Mouse (Mus musculus) heart, embryonic 16.5 days (tissue): ENCODE data around the gene Ercc1. TPM values are rescaled to one million over a fixed set of nuclear protein-coding genes. Genes with fewer than 3 reads are reported as not detected.

Experiments used
- ATAC-seq: fragments of 200-750 bp; cut with Nextera tagmentation; replicated peaks from 2 replicates; pipeline ENCODE4 v1.8.0; 2017; ENCODE audit warnings: moderate number of reproducible peaks; ENCODE audit not compliant: insufficient read depth, low FRiP score; ENCODE audit errors: extremely low read depth
- H3K27ac ChIP-seq: fragments of 300-500 bp; sonication (generic); 2 replicates; pipeline ENCODE4 v1.5.1; 2014; ENCODE audit warnings: mild to moderate bottlenecking, low read length, control low read depth, moderate library complexity
- H3K27me3 ChIP-seq: fragments of 300-500 bp; sonication (generic); 2 replicates; pipeline ENCODE4 v1.6.1; 2014; ENCODE audit warnings: low read length, mixed read lengths; ENCODE audit not compliant: control insufficient read depth, insufficient read depth
- H3K36me3 ChIP-seq: fragments of 300-500 bp; sonication (generic); 2 replicates; pipeline ENCODE4 v1.6.1; 2014; ENCODE audit not compliant: control insufficient read depth, insufficient read depth
- H3K4me1 ChIP-seq: fragments of 300-500 bp; sonication (generic); 2 replicates; pipeline ENCODE4 v1.6.1; 2014; ENCODE audit warnings: low read length, mixed read lengths; ENCODE audit not compliant: control insufficient read depth, insufficient read depth
- H3K4me2 ChIP-seq: fragments of 300-500 bp; sonication (generic); 2 replicates; pipeline ENCODE4 v1.6.1; 2014; ENCODE audit warnings: low read depth, mild to moderate bottlenecking, control low read depth, low read length
- H3K4me3 ChIP-seq: fragments of 300-500 bp; sonication (generic); 2 replicates; pipeline ENCODE4 v1.5.1; 2014; ENCODE audit warnings: mild to moderate bottlenecking, control low read depth, low read length
- H3K9ac ChIP-seq: fragments of 300-500 bp; sonication (generic); 2 replicates; pipeline ENCODE4 v1.6.1; 2014; ENCODE audit warnings: low read length, control low read depth
- H3K9me3 ChIP-seq: fragments of 300-500 bp; sonication (generic); replicated peaks from 2 replicates; pipeline ENCODE4 v1.6.1; 2016; ENCODE audit warnings: low read length; ENCODE audit not compliant: control insufficient read depth
- WGBS: fragments of 180-500 bp; shearing (Covaris S2); extraction: QIAGEN DNeasy Blood & Tissue Kit; methylation state at CpG from one replicate; pipeline ENCODE4 v1.1.7; 2014; 5-methylcytosine and 5-hydroxymethylcytosine counted together
- polyA plus RNA-seq: library from polyadenylated mRNA; unstranded; fragments of >200 nt; fragmentation: Nextera tagmentation; extraction: Ambion mirVana; gene quantifications from 2 replicates; pipeline ENCODE4 v1.2.1, GENCODE M21; 2015

The Ercc1 gene
- polyA plus RNA-seq, 1 experiment from 2014 or later = 61.0 TPM

DNA sequence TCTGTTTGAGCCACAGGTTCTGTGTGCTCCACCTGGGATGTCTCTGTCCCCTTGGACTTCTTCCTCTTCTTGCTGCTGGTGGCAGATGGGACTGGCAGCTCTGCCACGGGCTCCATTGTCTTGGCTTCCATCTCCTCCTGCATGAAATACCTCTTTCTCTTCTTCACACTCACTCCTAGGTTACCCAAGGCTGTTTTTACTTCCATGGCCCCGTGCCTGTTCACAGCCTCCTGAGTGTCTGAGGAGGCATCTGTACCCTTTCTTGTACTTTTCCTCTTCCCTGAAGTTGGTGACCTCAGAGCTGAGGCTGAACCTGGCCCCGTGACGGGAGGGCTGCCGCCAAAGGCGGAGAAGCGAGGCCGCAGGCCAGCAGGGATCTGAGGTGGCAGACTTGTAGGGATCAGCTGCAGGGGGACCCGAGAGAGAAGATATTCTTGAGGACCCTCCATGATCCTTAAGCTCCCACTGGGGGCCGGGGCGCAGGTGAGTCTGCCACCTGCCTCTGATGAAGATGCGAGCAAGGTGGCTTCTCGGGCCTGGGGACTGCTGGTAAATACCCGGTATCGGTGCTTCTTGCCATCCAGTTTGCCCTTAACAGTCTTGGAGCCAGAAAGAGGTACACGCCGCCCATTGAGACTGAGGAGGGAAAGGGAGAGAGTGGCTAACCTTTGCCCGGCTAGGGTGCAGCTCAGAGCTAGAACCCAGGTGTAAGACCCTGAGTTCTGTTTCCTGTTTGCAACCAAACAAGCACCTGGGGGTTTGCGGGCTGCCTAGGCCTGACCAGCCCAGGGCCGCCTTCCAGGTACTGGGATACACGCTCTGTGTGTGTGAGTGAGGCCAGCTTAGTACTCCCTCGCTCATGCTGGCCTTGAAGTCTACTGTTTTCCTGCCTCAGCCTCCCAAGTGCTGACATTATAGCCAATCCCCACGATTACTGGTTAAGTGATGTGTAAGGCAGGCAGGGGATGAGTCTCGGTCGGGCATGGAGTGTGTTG lies 13.1 kb downstream of the Ercc1 start:
- WGBS = 90% methylated on average over 25 of the region's 25 CpGs
- Histone ChIP-seq H3K27ac (no peak overlapping the region), H3K27me3 (no peaks in the 10 kb centered on the region), H3K4me3 (no peak overlapping the region), H3K4me2 (peak overlapping the region; percentile 94), H3K9ac (no peak overlapping the region), H3K36me3 (peaks cover 18% of the 10 kb centered on the region; the same call in 1 of the 2 replicates), H3K9me3 (no peaks in the 10 kb centered on the region), H3K4me1 (peaks cover 14% of the 10 kb centered on the region)
- no peak for ATAC-seq

DNA sequence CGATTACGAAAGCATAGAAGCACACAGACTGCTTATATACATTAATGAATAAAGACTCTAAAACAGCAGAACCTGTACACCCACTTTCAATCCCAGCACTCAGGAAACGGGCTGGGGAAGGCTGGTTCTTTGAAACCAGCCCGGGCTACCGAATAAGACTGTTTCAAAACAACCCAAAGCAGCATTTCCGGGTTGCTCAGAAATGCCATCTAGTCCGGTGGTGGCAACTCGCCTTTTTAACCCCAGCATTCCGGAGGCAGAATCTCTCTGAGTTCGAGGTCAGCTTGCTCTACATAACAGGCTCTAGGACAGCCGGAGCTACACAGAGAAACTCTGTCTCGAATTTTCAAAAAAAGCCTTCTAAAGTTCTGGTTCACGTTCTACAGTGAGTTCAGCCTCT lies 14.1 kb downstream of the Ercc1 start:
- Histone ChIP-seq H3K36me3 (peaks cover 18% of the 10 kb centered on the region; the same call in 1 of the 2 replicates), H3K9ac (peak overlapping the region; percentile 79), H3K4me3 (peak overlapping the region; percentile 60), H3K27ac (no peak overlapping the region), H3K27me3 (no peaks in the 10 kb centered on the region), H3K4me2 (peak overlapping the region; percentile 94), H3K9me3 (no peaks in the 10 kb centered on the region), H3K4me1 (peaks cover 24% of the 10 kb centered on the region)
- 15% methylated on average over 13 of the region's 13 CpGs for WGBS
- ATAC-seq = no peak

DNA sequence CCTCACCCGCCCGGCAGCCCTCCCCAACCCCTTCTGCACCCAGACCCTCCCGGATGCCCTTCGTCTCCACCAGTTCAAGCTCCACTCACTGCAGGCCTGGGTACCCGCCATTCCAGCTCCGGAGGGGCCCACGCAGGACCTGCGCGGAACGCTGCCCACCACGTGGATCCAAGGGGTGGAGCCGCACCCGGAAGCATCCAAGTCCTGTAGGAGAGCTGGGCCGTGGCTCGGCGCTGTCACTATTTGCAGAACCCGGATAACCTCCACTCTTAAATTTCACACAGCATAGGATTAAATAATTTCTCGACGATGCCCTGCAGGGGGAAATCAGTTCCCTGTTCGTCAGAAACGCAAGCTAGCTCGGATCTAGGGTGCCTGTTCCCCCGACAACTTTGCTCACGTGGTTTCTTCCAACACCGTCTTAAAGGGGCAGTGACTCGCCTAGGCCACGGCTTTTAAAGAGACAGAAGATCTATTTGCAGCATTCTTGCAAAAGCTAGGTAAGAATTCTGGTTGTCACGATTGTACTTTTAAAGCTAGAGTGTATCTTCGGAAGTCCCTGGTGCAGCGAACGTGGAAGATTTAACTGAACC lies 14.8 kb downstream of the Ercc1 start, which contains the start of the genes Cd3eap and Ppp1r13l:
Cd3eap (minus strand) TSS at position 185 of the 593 bp plus-strand sequence.
Ppp1r13l (plus strand) TSS at position 451 of the 593 bp plus-strand sequence.
- peaks cover 16% of the 10 kb centered on the region; the same call in 1 of the 2 replicates for H3K36me3 ChIP-seq
- peak within 1 kb of the TSS; percentile 60 for H3K4me3 ChIP-seq
- peak within 1 kb of the TSS; percentile 79 for H3K9ac ChIP-seq
- under 1% methylated on average over 31 of the region's 31 CpGs for WGBS
- H3K27me3 ChIP-seq = no peaks in the 10 kb centered on the region
- H3K9me3 ChIP-seq = no peaks in the 10 kb centered on the region
- peak; percentile 24 for ATAC-seq
- H3K4me1 ChIP-seq = peaks cover 31% of the 10 kb centered on the region
- H3K4me2 ChIP-seq = peak within 1 kb of the TSS; percentile 94
- H3K27ac ChIP-seq = peak within 1 kb of the TSS; percentile 93

DNA sequence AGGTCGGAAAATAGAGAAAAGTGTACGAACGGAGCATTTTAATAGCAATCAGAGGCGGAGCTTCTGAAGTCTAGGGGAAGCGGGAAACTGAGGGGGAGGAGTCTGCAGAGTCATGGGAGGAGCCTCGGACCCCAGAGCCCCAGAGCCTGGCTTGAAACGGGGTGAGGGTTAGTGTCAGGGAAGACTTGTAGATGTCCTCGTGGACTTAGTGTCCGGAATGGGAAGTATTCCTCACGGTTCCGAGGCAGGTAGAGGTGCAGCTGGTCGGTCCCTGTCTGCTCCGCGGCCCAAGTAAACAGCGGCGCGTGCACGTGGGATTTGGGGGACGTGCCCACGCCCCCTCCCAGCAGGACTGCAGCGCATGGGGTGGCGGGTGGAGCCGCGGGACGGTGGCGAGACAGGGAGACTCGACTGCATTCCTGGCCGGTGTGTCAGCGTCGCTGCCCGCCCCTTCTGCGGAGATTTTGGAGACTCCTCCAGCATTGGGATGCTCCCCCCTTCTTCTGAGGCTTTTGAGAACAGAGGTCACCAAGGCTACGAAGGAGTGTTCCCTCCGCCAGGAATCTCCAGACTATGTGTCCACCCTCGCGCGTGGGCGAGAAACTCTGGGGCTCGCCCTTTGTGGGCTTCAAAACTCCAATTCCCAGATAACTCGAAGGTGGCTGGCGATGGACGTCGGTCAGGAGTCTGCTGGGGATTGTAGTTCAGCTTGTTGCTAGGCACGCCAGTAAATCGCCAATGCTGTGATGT lies 15.5 kb downstream of the Ercc1 start:
- peak overlapping the region; percentile 79 for H3K9ac ChIP-seq
- under 1% methylated on average over 45 of the region's 45 CpGs for WGBS
- peaks cover 10% of the 10 kb centered on the region; the same call in 1 of the 2 replicates for H3K36me3 ChIP-seq
- no peaks in the 10 kb centered on the region for H3K27me3 ChIP-seq
- H3K9me3 ChIP-seq = no peaks in the 10 kb centered on the region
- H3K4me2 ChIP-seq = peak overlapping the region; percentile 94
- H3K4me3 ChIP-seq = peak overlapping the region; percentile 60
- peak; percentile 43 for ATAC-seq
- peaks cover 32% of the 10 kb centered on the region for H3K4me1 ChIP-seq
- peak overlapping the region; percentile 93 for H3K27ac ChIP-seq

DNA sequence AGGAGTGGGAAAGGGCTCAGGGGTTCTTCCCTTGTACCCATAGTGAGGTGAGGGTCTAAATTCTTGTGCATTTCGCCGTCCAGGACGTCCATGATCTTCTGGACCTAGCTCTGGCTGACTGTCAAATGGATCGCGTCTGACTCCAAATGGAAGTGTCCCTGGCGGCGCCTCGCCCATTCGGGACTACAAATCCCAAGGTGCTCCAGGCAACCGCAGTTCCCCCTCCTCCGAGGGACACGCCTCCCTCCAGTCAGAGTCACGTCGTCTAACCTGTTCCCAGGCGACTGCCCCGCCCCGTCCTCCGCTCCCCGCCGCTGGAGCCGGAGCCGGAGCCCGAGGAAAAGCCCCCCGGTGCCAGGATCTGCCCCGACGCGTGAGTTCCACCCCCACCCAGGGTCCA lies 16.4 kb downstream of the Ercc1 start:
- peak overlapping the region; percentile 94 for H3K4me2 ChIP-seq
- H3K27ac ChIP-seq = peak overlapping the region; percentile 93
- peaks cover 7% of the 10 kb centered on the region; the same call in 1 of the 2 replicates for H3K36me3 ChIP-seq
- peak overlapping the region; percentile 72 for H3K9ac ChIP-seq
- peaks cover 32% of the 10 kb centered on the region for H3K4me1 ChIP-seq
- peak; percentile 69 for ATAC-seq
- H3K9me3 ChIP-seq = no peaks in the 10 kb centered on the region
- under 1% methylated on average over 26 of the region's 27 CpGs for WGBS
- H3K4me3 ChIP-seq = peak overlapping the region; percentile 60
- no peaks in the 10 kb centered on the region for H3K27me3 ChIP-seq

DNA sequence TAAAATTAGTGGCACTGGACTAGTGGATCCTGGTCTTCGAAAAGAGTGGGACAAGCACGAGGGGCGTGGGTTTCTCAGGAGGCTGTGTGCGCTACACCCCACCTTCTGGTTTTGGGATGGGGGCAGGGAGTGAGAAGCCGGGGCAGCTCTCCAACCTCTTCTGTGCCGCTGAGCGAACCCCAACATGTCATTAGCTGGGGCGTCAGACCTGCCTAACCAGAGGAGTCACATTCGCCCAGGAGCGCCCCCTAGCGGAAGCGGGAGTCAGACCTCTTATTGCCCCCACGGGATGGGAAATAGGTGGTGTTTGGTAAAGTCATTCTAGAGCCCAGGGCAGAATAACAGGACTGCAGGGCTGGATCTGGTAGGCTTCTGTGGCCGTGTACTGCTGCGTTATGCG lies 17.1 kb downstream of the Ercc1 start:
- Histone ChIP-seq H3K27ac (peak overlapping the region; percentile 93), H3K9me3 (no peaks in the 10 kb centered on the region), H3K4me1 (peaks cover 32% of the 10 kb centered on the region), H3K4me2 (peak overlapping the region; percentile 94), H3K9ac (peak overlapping the region; percentile 72), H3K4me3 (peak overlapping the region; percentile 60), H3K27me3 (no peaks in the 10 kb centered on the region), H3K36me3 (peaks cover 7% of the 10 kb centered on the region; the same call in 1 of the 2 replicates)
- 7% methylated on average over 16 of the region's 16 CpGs for WGBS
- peak; percentile 5; the same call in 1 of the 2 replicates for ATAC-seq

DNA sequence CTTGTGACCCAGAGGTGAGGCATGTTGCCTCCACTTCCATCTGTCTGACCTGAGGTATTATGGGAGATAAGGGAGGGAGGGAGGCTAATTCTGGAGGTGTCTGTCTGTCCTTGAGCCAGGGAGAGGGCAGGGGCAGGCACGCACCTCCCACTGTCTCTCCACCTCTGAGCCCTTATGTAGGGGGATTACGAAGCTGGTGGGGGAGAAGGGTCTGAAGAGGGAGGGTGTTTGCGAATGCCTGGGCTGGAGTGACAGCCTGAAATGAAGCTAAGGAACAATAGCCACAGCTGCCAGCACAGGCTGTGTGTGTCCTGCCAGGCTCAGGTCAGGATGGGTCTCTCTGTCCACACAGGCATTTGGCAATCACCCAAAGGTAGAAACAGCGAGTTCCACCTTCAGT lies 17.7 kb downstream of the Ercc1 start:
- Histone ChIP-seq H3K9ac (peak overlapping the region; percentile 72), H3K4me2 (peak overlapping the region; percentile 94), H3K27me3 (no peaks in the 10 kb centered on the region), H3K36me3 (peaks cover 6% of the 10 kb centered on the region; the same call in 1 of the 2 replicates), H3K4me1 (peaks cover 32% of the 10 kb centered on the region), H3K27ac (peak overlapping the region; percentile 93), H3K9me3 (no peaks in the 10 kb centered on the region), H3K4me3 (peak overlapping the region; percentile 60)
- WGBS = 16% methylated on average over 4 of the region's 4 CpGs
- peak; percentile 47 for ATAC-seq

DNA sequence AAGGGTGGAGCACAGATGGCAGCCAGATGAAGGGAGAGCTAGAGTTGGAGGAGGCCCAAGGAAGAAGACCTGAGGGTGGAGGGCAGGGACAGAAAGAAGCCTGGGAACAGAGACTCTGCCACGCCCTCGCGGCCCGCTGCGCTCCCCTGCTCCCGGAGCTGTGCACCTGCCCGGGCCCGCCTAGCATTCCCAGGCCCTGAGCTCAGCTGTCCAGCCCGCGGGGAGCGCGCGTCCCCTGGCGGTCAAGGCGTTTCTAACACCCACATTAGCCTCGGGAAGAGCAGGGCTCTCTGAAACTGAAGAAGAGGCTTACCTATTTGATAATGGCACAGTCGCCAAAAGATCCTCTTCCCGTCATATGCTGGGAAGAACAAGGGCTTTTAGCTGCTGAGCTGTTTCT lies 19.3 kb downstream of the Ercc1 start:
- Histone ChIP-seq H3K4me3 (peak overlapping the region; percentile 6), H3K36me3 (0 out of 2 replicates have a peak, but pooled peaks cover 2% of the 10 kb centered on the region), H3K27ac (peak overlapping the region; percentile 93), H3K27me3 (no peaks in the 10 kb centered on the region), H3K4me2 (peak overlapping the region; percentile 94), H3K9me3 (no peaks in the 10 kb centered on the region), H3K4me1 (peaks cover 24% of the 10 kb centered on the region), H3K9ac (peak overlapping the region; percentile 59)
- WGBS = 7% methylated on average over 18 of the region's 18 CpGs
- no peak for ATAC-seq
